Mouse (Mus musculus) Patski (cell line): ENCODE data around the gene Dlg1. TPM values are rescaled to one million over a fixed set of nuclear protein-coding genes. Genes with fewer than 3 reads are reported as not detected.

ENCODE experiments used
- ATAC-seq: fragments of 100-300 bp; one replicate; pipeline ENCODE4 v1.8.0; 2021
- CTCF ChIA-PET: fragments of 350-600 bp; sonication (Branson Sonifier 250); formaldehyde crosslinking; loops from one replicate; lab custom pipeline; 2022; ENCODE audit warnings: inconsistent platforms; lab: Charles Lee
- POLR2A ChIA-PET: fragments of 350-600 bp; sonication (Branson Sonifier 250); formaldehyde crosslinking; loops from one replicate; lab custom pipeline; 2022; ENCODE audit warnings: antibody characterized with exemption, inconsistent platforms; lab: Charles Lee
- DNase-seq: peaks from one replicate; pipeline ENCODE4 v3.0.0-alpha.2; 2011; ENCODE audit warnings: low read depth, low spot score
- H3K27me3 ChIP-seq: fragments of 371-371 bp; one replicate; pipeline ENCODE4 v1.5.1; 2021
- CTCF ChIP-seq: fragments of 100-300 bp; IDR thresholded peaks from one replicate; pipeline ENCODE4 v1.5.1; 2021
- in situ Hi-C: fragments of 300-500 bp; cut with MboI; formaldehyde crosslinking; loops from 3 replicates; pipeline ENCODE4 v1.11.1; 2018; ENCODE audit warnings: low pct_unique_long_range_greater_than_20kb, mixed read lengths
- polyA plus RNA-seq: library from polyadenylated mRNA; unstranded; gene quantifications from one replicate; pipeline ENCODE4 v1.2.3, GENCODE M21; 2021

Gene Dlg1
- polyA plus RNA-seq, 1 experiment from 2014 or later = 116 TPM

- DNase-seq (no peak), ATAC-seq (no peak)
- in situ Hi-C loops = loop anchor here (10.0 kb wide), 1 partner anchor 456 kb away; no protein-coding TSS in a partner anchor
- TF ChIP-seq CTCF = no peak
- ChIA-PET CTCF (interaction anchor here (3.2 kb wide), 1 partner anchor 33 kb away, joined by 11 read pairs; the partner anchor contains the start of gene Meltf), POLR2A (interaction anchor here (0.7 kb wide), 1 partner anchor 29 kb away, joined by 3 read pairs; no protein-coding TSS in a partner anchor)
- H3K27me3 ChIP-seq = no peaks in the 10 kb centered on the region
Measured at GRCm38 (mm10) chr16:31910281-31910847, 247.1 kb downstream of the Dlg1 start.

- ATAC-seq (peak; percentile 67), DNase-seq (peak; percentile 42)
- TF ChIP-seq CTCF = no peak
- POLR2A ChIA-PET = no interaction called here
- in situ Hi-C loops = loop anchor here (5.0 to 10.0 kb wide), 3 partner anchors 40 to 463 kb away; partner anchors contain the start of gene Meltf
- CTCF ChIA-PET = interaction anchor here (1.0 to 3.5 kb wide), 4 partner anchors 24 to 316 kb away, joined by 3 to 17 read pairs (median 5); no protein-coding TSS in a partner anchor
- no peaks in the 10 kb centered on the region for H3K27me3 ChIP-seq
Measured at GRCm38 (mm10) chr16:31917776-31918175, 254.5 kb downstream of the Dlg1 start.

- in situ Hi-C loops = loop anchor here (5.0 to 10.0 kb wide), 3 partner anchors 41 to 463 kb away; partner anchors contain the start of gene Meltf
- peak; percentile 91 for TF ChIP-seq CTCF
- DNase-seq = peak; percentile 69
- no peaks in the 10 kb centered on the region for H3K27me3 ChIP-seq
- POLR2A ChIA-PET = no interaction called here
- ATAC-seq = peak; percentile 41
- CTCF ChIA-PET = interaction anchor here (0.7 to 3.5 kb wide), 7 partner anchors 12 to 460 kb away, joined by 3 to 17 read pairs (median 4); partner anchors contain the start of gene Meltf
Measured at GRCm38 (mm10) chr16:31918248-31918724, 255.0 kb downstream of the Dlg1 start.

GRCm38 (mm10) chr16:31924368-31924767 lies 261.1 kb downstream of the Dlg1 start:
- ChIA-PET CTCF (no interaction called here), POLR2A (no interaction called here)

More at GRCm38 (mm10) chr16:31924368-31924767, 261.1 kb downstream of the Dlg1 start:
- in situ Hi-C loops = no loop called here
- TF ChIP-seq CTCF = no peak
- no peaks in the 10 kb centered on the region for H3K27me3 ChIP-seq
- DNase-seq (no peak), ATAC-seq (no peak)

Other genes with a start within 250 kb of the Dlg1 start
- gene Bdh1, start 241.2 kb upstream of the Dlg1 start, polyA plus RNA-seq = 26.7 TPM
- gene Meltf, start 215.4 kb downstream of the Dlg1 start, polyA plus RNA-seq = 0.31 TPM